Mouse (Mus musculus) myocyte (in vitro differentiated cells): ENCODE results near the gene Nt5c3b. TPM values are rescaled to one million over a fixed set of nuclear protein-coding genes. Genes with fewer than 3 reads are reported as not detected.

ENCODE experiments used
- H3K27me3 ChIP-seq: one replicate; pipeline ENCODE4 v1.6.1; 2011; ENCODE audit not compliant: control insufficient read depth, insufficient read depth, insufficient read length
- H3K36me3 ChIP-seq: one replicate; pipeline ENCODE4 v1.6.1; 2011; ENCODE audit not compliant: control insufficient read depth, insufficient read depth
- H3K4me2 ChIP-seq: one replicate; pipeline ENCODE4 v1.6.1; 2011; ENCODE audit warnings: low read depth, control low read depth
- H3K4me3 ChIP-seq: one replicate; pipeline ENCODE4 v1.5.1; 2011; ENCODE audit warnings: mild to moderate bottlenecking, control low read depth, moderate library complexity
- H3K79me2 ChIP-seq: one replicate; pipeline ENCODE4 v1.6.1; 2011; ENCODE audit not compliant: control insufficient read depth, insufficient read depth
- H3ac ChIP-seq: one replicate; pipeline ENCODE4 v1.6.1; 2011; ENCODE audit not compliant: control insufficient read depth, insufficient read length
- CEBPB ChIP-seq: IDR thresholded peaks from 2 replicates; pipeline ENCODE4 v1.6.1; 2011; ENCODE audit warnings: mild to moderate bottlenecking, moderate library complexity; ENCODE audit not compliant: poor library complexity, insufficient read depth, severe bottlenecking
- E2F4 ChIP-seq: IDR thresholded peaks from one replicate; pipeline ENCODE4 v1.6.1; 2011; ENCODE audit warnings: mild to moderate bottlenecking, control low read depth, moderate library complexity; ENCODE audit not compliant: insufficient read depth
- MAX ChIP-seq: IDR thresholded peaks from one replicate; pipeline ENCODE4 v1.6.1; 2011; ENCODE audit warnings: low read depth, mild to moderate bottlenecking, control low read depth
- MYOD1 ChIP-seq, 3 experiments: IDR thresholded peaks; one replicate each; pipeline ENCODE4 v1.6.1; 2011; ENCODE audit warnings: control low read depth in 2 of 3, low read depth in 2 of 3, mild to moderate bottlenecking in 2 of 3, moderate library complexity in 1 of 3; ENCODE audit not compliant: insufficient read length in 2 of 3, control insufficient read depth in 1 of 3
- MYOG ChIP-seq, 3 experiments: IDR thresholded peaks; one replicate each; pipeline ENCODE4 v1.6.1; 2011; ENCODE audit warnings: control low read depth in 2 of 3, low read depth in 2 of 3, mild to moderate bottlenecking in 2 of 3; ENCODE audit not compliant: insufficient read length in 2 of 3, control insufficient read depth in 1 of 3, insufficient read depth in 1 of 3
- POLR2A ChIP-seq: IDR thresholded peaks from one replicate; pipeline ENCODE4 v1.6.1; 2011; ENCODE audit warnings: low read depth, mild to moderate bottlenecking, control low read depth, moderate library complexity; ENCODE audit not compliant: insufficient read length
- POLR2AphosphoS2 ChIP-seq: IDR thresholded peaks from one replicate; pipeline ENCODE4 v1.6.1; 2011; ENCODE audit warnings: low read depth, control low read depth; ENCODE audit not compliant: insufficient read length
- REST ChIP-seq: IDR thresholded peaks from one replicate; pipeline ENCODE4 v1.6.1; 2011; ENCODE audit warnings: mild to moderate bottlenecking, control low read depth, moderate library complexity; ENCODE audit not compliant: insufficient read depth, insufficient read length
- SRF ChIP-seq: IDR thresholded peaks from one replicate; pipeline ENCODE4 v1.6.1; 2011; ENCODE audit warnings: low read depth; ENCODE audit not compliant: control insufficient read depth, insufficient read length
- TCF12 ChIP-seq: IDR thresholded peaks from one replicate; pipeline ENCODE4 v1.6.1; 2011; ENCODE audit warnings: mild to moderate bottlenecking, control low read depth; ENCODE audit not compliant: poor library complexity, insufficient read depth, severe bottlenecking
- TCF3 ChIP-seq: IDR thresholded peaks from one replicate; pipeline ENCODE4 v1.6.1; 2011; ENCODE audit warnings: low read depth, control low read depth; ENCODE audit not compliant: insufficient read length
- USF1 ChIP-seq: IDR thresholded peaks from one replicate; pipeline ENCODE4 v1.6.1; 2011; ENCODE audit warnings: low read depth, mild to moderate bottlenecking, control low read depth, moderate library complexity
- polyA plus RNA-seq: library from polyadenylated mRNA; unstranded; fragments of >200 nt; fragmentation: generic; extraction: Trizol; gene quantifications from one replicate; pipeline ENCODE4 v1.2.1, GENCODE M21; 2012; ENCODE audit warnings: missing spikeins

Gene Nt5c3b
- 47.6 TPM for polyA plus RNA-seq

- Histone ChIP-seq H3K36me3 (no peaks in the 10 kb centered on the region), H3K79me2 (no peaks in the 10 kb centered on the region), H3K4me2 (peak within 1 kb of the TSS; percentile 82), H3K27me3 (no peaks in the 10 kb centered on the region), H3ac (peak within 1 kb of the TSS; percentile 60), H3K4me3 (peak within 1 kb of the TSS; percentile 50)
- TF ChIP-seq MYOG (IDR thresholded peaks at IDR 0.05; ENCODE audit: control insufficient read depth in 1 of 3, insufficient read depth in 1 of 3, insufficient read length in 2 of 3, low read depth in 2 of 3) (no peak), REST (no peak), POLR2A (no peak), USF1 (no peak), SRF (no peak), TCF3 (no peak), E2F4 (no peak), MYOD1 (IDR thresholded peaks at IDR 0.05; ENCODE audit: control insufficient read depth in 1 of 3, insufficient read length in 2 of 3, low read depth in 2 of 3) (no peak)
These were observed at the start of gene Nt5c3b, which contains the start of gene Klhl10 for GRCm38 (mm10) chr11:100441797-100442196. Nt5c3b (minus strand) TSS chr11:100441808. Klhl10 (plus strand) TSS chr11:100441917.

GRCm38 (mm10) chr11:100490951-100491350 is 49.3 kb upstream of the Nt5c3b start:
- TF ChIP-seq MYOD1 (IDR thresholded peaks at IDR 0.05; ENCODE audit: control insufficient read depth in 1 of 3, insufficient read length in 2 of 3, low read depth in 2 of 3): no peak
- TF ChIP-seq POLR2AphosphoS2: no peak
- no peak for TF ChIP-seq REST
- no peak for TF ChIP-seq CEBPB
- TF ChIP-seq E2F4: no peak
- no peak for TF ChIP-seq SRF
- no peak for TF ChIP-seq POLR2A
- no peak for TF ChIP-seq MAX
- no peak for TF ChIP-seq TCF3
- TF ChIP-seq MYOG (IDR thresholded peaks at IDR 0.05; ENCODE audit: control insufficient read depth in 1 of 3, insufficient read depth in 1 of 3, insufficient read length in 2 of 3, low read depth in 2 of 3): no peak
- Histone ChIP-seq H3K36me3 (peaks cover 69% of the 10 kb centered on the region), H3ac (no peak overlapping the region), H3K4me2 (no peak overlapping the region), H3K4me3 (no peak overlapping the region), H3K79me2 (no peaks in the 10 kb centered on the region), H3K27me3 (no peaks in the 10 kb centered on the region)

- H3K36me3 ChIP-seq: peaks cover 80% of the 10 kb centered on the region
- TF ChIP-seq TCF12 (no peak), MYOG (IDR thresholded peaks at IDR 0.05; ENCODE audit: control insufficient read depth in 1 of 3, insufficient read depth in 1 of 3, insufficient read length in 2 of 3, low read depth in 2 of 3) (no peak), E2F4 (no peak), MYOD1 (IDR thresholded peaks at IDR 0.05; ENCODE audit: control insufficient read depth in 1 of 3, insufficient read length in 2 of 3, low read depth in 2 of 3) (no peak), MAX (no peak), USF1 (no peak), CEBPB (no peak), POLR2AphosphoS2 (no peak)
- H3ac ChIP-seq: no peak overlapping the region
These were observed 44.4 kb upstream of the Nt5c3b start for GRCm38 (mm10) chr11:100485801-100486538.

DNA sequence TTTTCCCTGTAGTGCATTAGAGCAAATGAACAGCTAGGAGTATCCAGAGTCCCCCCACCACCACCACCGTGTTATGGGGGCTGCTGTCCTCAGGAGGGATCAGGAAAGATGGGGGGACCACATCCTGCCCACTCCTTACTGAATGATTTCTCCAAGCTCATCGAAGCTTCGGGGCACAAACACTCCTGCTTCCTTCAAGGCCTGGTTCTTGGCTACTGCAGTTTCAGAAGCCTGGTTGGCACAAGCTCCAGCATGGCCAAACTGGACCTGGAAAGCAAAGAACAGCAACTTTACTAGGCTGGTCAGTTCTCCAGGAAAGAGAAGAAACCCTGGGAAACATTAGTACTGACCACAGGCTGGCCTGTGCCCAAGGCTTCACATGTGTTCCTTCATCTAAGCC is 42.9 kb upstream of the Nt5c3b start:
- Histone ChIP-seq H3ac (no peak overlapping the region), H3K4me2 (no peak overlapping the region), H3K36me3 (peaks cover 83% of the 10 kb centered on the region), H3K79me2 (no peaks in the 10 kb centered on the region), H3K4me3 (no peak overlapping the region), H3K27me3 (no peaks in the 10 kb centered on the region)
- TF ChIP-seq TCF3 (no peak), POLR2AphosphoS2 (no peak), CEBPB (no peak), E2F4 (no peak), SRF (no peak), USF1 (no peak), REST (no peak), MYOD1 (IDR thresholded peaks at IDR 0.05; ENCODE audit: control insufficient read depth in 1 of 3, insufficient read length in 2 of 3, low read depth in 2 of 3) (no peak), POLR2A (no peak), MYOG (IDR thresholded peaks at IDR 0.05; ENCODE audit: control insufficient read depth in 1 of 3, insufficient read depth in 1 of 3, insufficient read length in 2 of 3, low read depth in 2 of 3) (no peak), TCF12 (no peak), MAX (no peak)

More at GRCm38 (mm10) chr11:100485801-100486538, 44.4 kb upstream of the Nt5c3b start:
- no peak overlapping the region for H3K4me3 ChIP-seq
- H3K4me2 ChIP-seq: no peak overlapping the region
- no peaks in the 10 kb centered on the region for H3K79me2 ChIP-seq
- H3K27me3 ChIP-seq: no peaks in the 10 kb centered on the region

DNA sequence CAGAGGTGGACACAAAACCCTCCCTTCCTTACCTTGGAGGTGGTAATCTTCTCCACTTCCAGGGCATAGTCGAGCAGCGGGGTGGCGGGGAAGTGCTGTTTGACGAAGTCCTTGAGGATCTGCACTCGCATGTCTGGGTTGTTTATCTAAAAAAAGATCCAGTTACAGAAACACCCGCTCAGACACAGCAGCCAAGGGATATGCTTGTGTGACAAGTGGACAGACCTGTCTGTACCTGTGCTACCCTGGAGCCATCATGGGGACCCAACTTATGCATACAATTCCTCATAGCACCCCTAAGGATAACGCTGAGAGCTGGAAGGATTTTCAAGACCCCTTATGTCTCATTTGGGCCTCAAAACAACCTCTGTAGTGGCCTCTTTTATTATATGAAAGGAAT is 37.5 kb upstream of the Nt5c3b start:
- H3ac ChIP-seq: no peak overlapping the region
- no peak overlapping the region for H3K4me3 ChIP-seq
- H3K36me3 ChIP-seq: peaks cover 65% of the 10 kb centered on the region
- H3K27me3 ChIP-seq: no peaks in the 10 kb centered on the region
- no peak for TF ChIP-seq POLR2AphosphoS2
- TF ChIP-seq E2F4: no peak
- TF ChIP-seq MYOG (IDR thresholded peaks at IDR 0.05; ENCODE audit: control insufficient read depth in 1 of 3, insufficient read depth in 1 of 3, insufficient read length in 2 of 3, low read depth in 2 of 3): no peak
- TF ChIP-seq POLR2A: no peak
- no peak for TF ChIP-seq CEBPB
- no peak for TF ChIP-seq REST
- no peaks in the 10 kb centered on the region for H3K79me2 ChIP-seq
- no peak overlapping the region for H3K4me2 ChIP-seq
